Mouse (Mus musculus): ENCODE measurements at regions not wholly inside any gene's neighbourhood (a gene's known extent, or its start where the extent isn't known, plus 50 kb on each side); places are given as distances from the start of the nearest gene placed in this dataset.

DNA sequence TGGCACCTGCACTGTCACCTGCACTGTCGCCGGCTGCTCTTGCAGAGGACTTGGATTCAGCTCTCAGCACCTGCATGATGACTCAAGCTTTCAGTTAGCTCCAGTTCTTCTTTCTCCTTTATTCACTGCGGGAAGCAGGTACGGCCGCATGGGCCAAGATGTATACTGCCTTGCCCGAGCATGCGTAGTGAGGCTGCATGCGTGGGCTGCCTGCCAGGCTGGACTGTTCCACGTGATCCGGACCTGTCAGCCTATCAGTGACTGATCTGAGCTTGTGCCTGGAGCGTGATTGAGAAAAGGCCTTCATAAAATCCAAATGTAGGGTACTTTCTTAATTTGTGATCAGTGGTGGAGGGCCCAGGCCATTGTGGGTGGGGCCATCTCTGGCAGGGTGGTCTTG is 68.2 kb downstream of the Mycn start:
- TF ChIP-seq CTCF (IDR thresholded peaks at IDR 0.05; ENCODE audit: borderline replicate concordance, extremely low read depth, insufficient read depth, insufficient read length), result no peak
- TF ChIP-seq POLR2A (IDR thresholded peaks at IDR 0.05; ENCODE audit: borderline replicate concordance, extremely low read depth, insufficient read depth, insufficient read length, poor library complexity, severe bottlenecking), result no peak

Data from brain, embryonic 14.5 days (tissue).